Mouse (Mus musculus): ENCODE results near the gene Chpf2. TPM values are rescaled to one million over a fixed set of nuclear protein-coding genes. Genes with fewer than 3 reads are reported as not detected.

Chpf2 gene
- polyA plus RNA-seq, 1 experiment, result 37.7 TPM

DNA sequence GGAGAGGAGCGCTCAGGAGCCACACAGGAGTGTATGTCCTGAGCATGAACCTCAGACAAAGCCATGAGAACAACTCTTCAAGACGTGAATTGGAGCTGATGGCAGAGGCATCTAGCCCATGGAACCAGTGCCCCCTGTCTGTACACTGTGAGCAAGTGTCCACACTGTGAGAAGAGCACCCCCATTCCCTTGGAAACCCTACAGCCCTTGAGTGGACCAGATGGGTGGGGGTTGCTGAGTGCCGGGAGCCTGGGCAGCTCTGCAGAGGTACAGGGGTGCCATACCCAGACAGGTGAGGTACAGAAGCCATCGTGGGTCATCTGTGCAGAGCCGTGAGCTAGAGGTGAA lies 25.7 kb downstream of the Chpf2 start:
- Histone ChIP-seq H3K79me3 (ENCODE audit: low read depth) (no peaks in the 10 kb centered on the region), H3ac (ENCODE audit: control insufficient read depth, insufficient read length, low read depth) (no peak overlapping the region)
- TF ChIP-seq MYOD1 (IDR thresholded peaks at IDR 0.05; ENCODE audit: control insufficient read depth, insufficient read length, low read depth) (no peak), CEBPB (IDR thresholded peaks at IDR 0.05; ENCODE audit: low read depth) (no peak), USF1 (IDR thresholded peaks at IDR 0.05; ENCODE audit: low read depth) (no peak), MYOG (IDR thresholded peaks at IDR 0.05; ENCODE audit: control insufficient read depth, extremely low read depth, insufficient read length) (no peak), MAX (IDR thresholded peaks at IDR 0.05) (no peak), FOSL1 (IDR thresholded peaks at IDR 0.05; ENCODE audit: insufficient read depth, low read length, poor library complexity, severe bottlenecking) (no peak)

DNA sequence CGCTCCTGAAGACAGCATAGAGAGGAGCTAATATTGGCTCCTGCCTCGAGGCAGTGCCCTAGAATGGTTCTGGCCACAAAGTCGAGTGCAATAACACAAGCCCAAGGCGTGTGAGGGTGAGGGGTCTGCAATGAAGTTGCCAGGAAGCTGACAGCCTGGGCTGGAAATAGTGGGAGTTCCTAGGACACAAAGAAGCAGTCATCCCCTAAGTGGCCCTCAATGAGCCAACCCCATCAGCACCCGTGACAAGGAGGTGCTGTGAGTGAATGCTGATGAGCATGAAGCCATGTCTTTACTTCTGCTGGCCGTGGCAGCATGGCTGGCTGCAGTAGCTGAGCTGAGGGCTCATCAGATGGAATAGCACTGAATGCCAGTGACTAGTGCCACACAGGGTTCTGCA lies 28.6 kb downstream of the Chpf2 start:
- H3K4me3 ChIP-seq (ENCODE audit: insufficient read depth, poor library complexity, severe bottlenecking), result no peak overlapping the region
- TF ChIP-seq CTCF (IDR thresholded peaks at IDR 0.05; ENCODE audit: control insufficient read depth, insufficient read depth, insufficient read length) (no peak), MYOG (IDR thresholded peaks at IDR 0.05; ENCODE audit: control insufficient read depth, extremely low read depth, insufficient read length) (no peak), MAX (IDR thresholded peaks at IDR 0.05) (no peak), MYOD1 (IDR thresholded peaks at IDR 0.05; ENCODE audit: control insufficient read depth, insufficient read length, low read depth) (no peak), CEBPB (IDR thresholded peaks at IDR 0.05; ENCODE audit: low read depth) (no peak), USF1 (IDR thresholded peaks at IDR 0.05; ENCODE audit: low read depth) (no peak), FOSL1 (IDR thresholded peaks at IDR 0.05; ENCODE audit: insufficient read depth, low read length, poor library complexity, severe bottlenecking) (no peak)
- H3K79me3 ChIP-seq (ENCODE audit: low read depth), result no peaks in the 10 kb centered on the region

More for the DNA sequence above, 25.7 kb downstream of the Chpf2 start:
- H3K4me3 ChIP-seq (ENCODE audit: insufficient read depth, poor library complexity, severe bottlenecking), result no peak overlapping the region
- H3K36me3 ChIP-seq (ENCODE audit: control insufficient read depth, insufficient read depth), result no peaks in the 10 kb centered on the region
- H3K27me3 ChIP-seq (ENCODE audit: control insufficient read depth, insufficient read depth, insufficient read length), result no peaks in the 10 kb centered on the region
- no peaks in the 10 kb centered on the region for H3K79me2 ChIP-seq (ENCODE audit: control insufficient read depth, insufficient read depth)

DNA sequence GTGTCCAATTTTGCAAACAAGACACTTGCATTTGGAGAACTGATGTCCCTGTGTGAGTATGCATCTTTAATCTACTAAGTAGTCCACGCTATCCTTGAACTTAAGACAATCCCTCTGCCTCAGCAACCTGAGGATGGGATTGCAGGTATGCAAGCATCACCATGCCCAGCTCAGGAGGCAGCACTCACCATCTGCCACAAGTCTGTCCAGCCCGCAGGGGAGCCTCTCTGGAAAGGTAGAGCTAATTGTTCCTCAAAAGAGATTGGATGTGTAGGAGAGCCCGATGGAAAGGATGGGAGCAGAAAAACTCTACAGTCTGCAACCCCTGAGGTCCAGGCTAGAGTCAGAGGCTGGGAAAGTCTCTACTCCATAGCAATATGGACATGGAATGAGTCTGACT lies 32.4 kb downstream of the Chpf2 start:
- Histone ChIP-seq H3K79me3 (ENCODE audit: low read depth) (no peaks in the 10 kb centered on the region), H3K4me3 (ENCODE audit: insufficient read depth, poor library complexity, severe bottlenecking) (no peak overlapping the region), H3K27me3 (ENCODE audit: control insufficient read depth, insufficient read depth, insufficient read length) (peaks cover 13% of the 10 kb centered on the region), H3K36me3 (ENCODE audit: control insufficient read depth, insufficient read depth) (no peaks in the 10 kb centered on the region), H3K79me2 (ENCODE audit: control insufficient read depth, insufficient read depth) (no peaks in the 10 kb centered on the region), H3ac (ENCODE audit: control insufficient read depth, insufficient read length, low read depth) (no peak overlapping the region)
- no peak for TF ChIP-seq CTCF (IDR thresholded peaks at IDR 0.05; ENCODE audit: control insufficient read depth, insufficient read depth, insufficient read length)
- TF ChIP-seq CEBPB (IDR thresholded peaks at IDR 0.05; ENCODE audit: low read depth), result no peak
- no peak for TF ChIP-seq FOSL1 (IDR thresholded peaks at IDR 0.05; ENCODE audit: insufficient read depth, low read length, poor library complexity, severe bottlenecking)
- no peak for TF ChIP-seq MYOG (IDR thresholded peaks at IDR 0.05; ENCODE audit: control insufficient read depth, extremely low read depth, insufficient read length)
- no peak for TF ChIP-seq MYOD1 (IDR thresholded peaks at IDR 0.05; ENCODE audit: control insufficient read depth, insufficient read length, low read depth)
- no peak for TF ChIP-seq MAX (IDR thresholded peaks at IDR 0.05)
- no peak for TF ChIP-seq USF1 (IDR thresholded peaks at IDR 0.05; ENCODE audit: low read depth)

More for the DNA sequence above, 28.6 kb downstream of the Chpf2 start:
- Histone ChIP-seq H3K36me3 (ENCODE audit: control insufficient read depth, insufficient read depth) (no peaks in the 10 kb centered on the region), H3K79me2 (ENCODE audit: control insufficient read depth, insufficient read depth) (no peaks in the 10 kb centered on the region), H3ac (ENCODE audit: control insufficient read depth, insufficient read length, low read depth) (no peak overlapping the region), H3K27me3 (ENCODE audit: control insufficient read depth, insufficient read depth, insufficient read length) (no peaks in the 10 kb centered on the region)

DNA sequence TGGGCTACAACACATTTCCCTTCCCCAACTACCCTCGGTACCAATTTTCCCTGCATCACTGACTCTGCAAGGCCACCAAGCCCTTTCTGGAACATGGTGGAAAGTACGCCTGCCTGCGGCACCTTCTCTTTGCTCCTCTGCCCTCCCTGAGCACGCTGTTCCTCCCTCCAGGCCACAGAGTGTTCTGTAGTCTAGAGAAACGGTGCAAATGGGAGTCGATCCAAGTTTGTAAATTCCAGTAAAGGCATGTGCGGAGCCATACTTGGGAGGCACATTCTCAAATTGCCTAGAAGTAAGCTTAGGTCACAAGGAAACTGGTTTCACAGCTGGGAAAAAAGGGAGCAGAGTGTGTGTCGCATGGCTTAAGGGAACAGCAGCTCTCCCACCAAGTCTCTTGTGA lies 33.6 kb downstream of the Chpf2 start:
- H3K36me3 ChIP-seq (ENCODE audit: control insufficient read depth, insufficient read depth), result no peaks in the 10 kb centered on the region
- TF ChIP-seq FOSL1 (IDR thresholded peaks at IDR 0.05; ENCODE audit: insufficient read depth, low read length, poor library complexity, severe bottlenecking), result no peak
- TF ChIP-seq USF1 (IDR thresholded peaks at IDR 0.05; ENCODE audit: low read depth), result no peak
- no peak for TF ChIP-seq CTCF (IDR thresholded peaks at IDR 0.05; ENCODE audit: control insufficient read depth, insufficient read depth, insufficient read length)
- TF ChIP-seq MYOG (IDR thresholded peaks at IDR 0.05; ENCODE audit: control insufficient read depth, extremely low read depth, insufficient read length), result no peak
- no peak for TF ChIP-seq MYOD1 (IDR thresholded peaks at IDR 0.05; ENCODE audit: control insufficient read depth, insufficient read length, low read depth)
- TF ChIP-seq CEBPB (IDR thresholded peaks at IDR 0.05; ENCODE audit: low read depth), result no peak
- no peak for TF ChIP-seq MAX (IDR thresholded peaks at IDR 0.05)
- no peaks in the 10 kb centered on the region for H3K79me3 ChIP-seq (ENCODE audit: low read depth)
- H3K27me3 ChIP-seq (ENCODE audit: control insufficient read depth, insufficient read depth, insufficient read length), result peaks cover 19% of the 10 kb centered on the region
- no peaks in the 10 kb centered on the region for H3K79me2 ChIP-seq (ENCODE audit: control insufficient read depth, insufficient read depth)
- H3ac ChIP-seq (ENCODE audit: control insufficient read depth, insufficient read length, low read depth), result no peak overlapping the region
- no peak overlapping the region for H3K4me3 ChIP-seq (ENCODE audit: insufficient read depth, poor library complexity, severe bottlenecking)

DNA sequence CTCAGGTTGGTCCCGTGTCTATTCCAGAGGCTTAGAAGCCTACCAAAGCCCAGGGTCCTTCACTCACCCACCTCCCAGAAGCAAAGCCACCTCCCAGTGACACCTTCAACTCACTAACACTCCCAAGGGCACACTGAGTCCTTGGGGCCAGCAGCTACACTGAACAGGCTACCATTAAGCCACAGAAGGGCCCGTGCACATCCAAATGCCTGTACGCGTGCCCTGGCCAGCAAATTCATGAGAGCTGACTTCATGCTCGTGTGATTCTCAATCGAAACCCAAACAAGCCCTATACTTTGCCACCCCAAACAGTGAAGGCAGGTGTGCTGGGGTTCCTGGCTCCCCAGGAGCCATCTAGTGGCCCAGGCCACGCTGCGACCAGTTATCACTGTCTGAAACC lies 34.1 kb downstream of the Chpf2 start:
- peaks cover 19% of the 10 kb centered on the region for H3K27me3 ChIP-seq (ENCODE audit: control insufficient read depth, insufficient read depth, insufficient read length)
- no peaks in the 10 kb centered on the region for H3K79me3 ChIP-seq (ENCODE audit: low read depth)
- TF ChIP-seq MYOG (IDR thresholded peaks at IDR 0.05; ENCODE audit: control insufficient read depth, extremely low read depth, insufficient read length) (no peak), CEBPB (IDR thresholded peaks at IDR 0.05; ENCODE audit: low read depth) (no peak), MYOD1 (IDR thresholded peaks at IDR 0.05; ENCODE audit: control insufficient read depth, insufficient read length, low read depth) (no peak), USF1 (IDR thresholded peaks at IDR 0.05; ENCODE audit: low read depth) (no peak), FOSL1 (IDR thresholded peaks at IDR 0.05; ENCODE audit: insufficient read depth, low read length, poor library complexity, severe bottlenecking) (no peak), CTCF (IDR thresholded peaks at IDR 0.05; ENCODE audit: control insufficient read depth, insufficient read depth, insufficient read length) (no peak), MAX (IDR thresholded peaks at IDR 0.05) (no peak)
- H3K36me3 ChIP-seq (ENCODE audit: control insufficient read depth, insufficient read depth), result no peaks in the 10 kb centered on the region
- H3K4me3 ChIP-seq (ENCODE audit: insufficient read depth, poor library complexity, severe bottlenecking), result no peak overlapping the region
- H3ac ChIP-seq (ENCODE audit: control insufficient read depth, insufficient read length, low read depth), result no peak overlapping the region
- no peaks in the 10 kb centered on the region for H3K79me2 ChIP-seq (ENCODE audit: control insufficient read depth, insufficient read depth)
